Mouse (Mus musculus): ENCODE results near the gene Pam.

The Pam gene

GRCm38 (mm10) chr1:97916971-97917234 is 178.5 kb downstream of the Pam start:
- DNase-seq (ENCODE audit: low read depth, low spot score) = no peak

- DNase-seq (ENCODE audit: low read depth, low spot score) = no peak
Observed at GRCm38 (mm10) chr1:97916218-97916970, 179.1 kb downstream of the Pam start.

- DNase-seq (ENCODE audit: low read depth, low spot score) = no peak
Observed at GRCm38 (mm10) chr1:97915726-97916125, 179.7 kb downstream of the Pam start.

GRCm38 (mm10) chr1:97910874-97911273 is 184.6 kb downstream of the Pam start:
- DNase-seq (ENCODE audit: low read depth, low spot score) = peak; percentile 90

- peak; percentile 20 for DNase-seq (ENCODE audit: low read depth, low spot score)
Observed at GRCm38 (mm10) chr1:97909561-97909960, 185.9 kb downstream of the Pam start.

DNA sequence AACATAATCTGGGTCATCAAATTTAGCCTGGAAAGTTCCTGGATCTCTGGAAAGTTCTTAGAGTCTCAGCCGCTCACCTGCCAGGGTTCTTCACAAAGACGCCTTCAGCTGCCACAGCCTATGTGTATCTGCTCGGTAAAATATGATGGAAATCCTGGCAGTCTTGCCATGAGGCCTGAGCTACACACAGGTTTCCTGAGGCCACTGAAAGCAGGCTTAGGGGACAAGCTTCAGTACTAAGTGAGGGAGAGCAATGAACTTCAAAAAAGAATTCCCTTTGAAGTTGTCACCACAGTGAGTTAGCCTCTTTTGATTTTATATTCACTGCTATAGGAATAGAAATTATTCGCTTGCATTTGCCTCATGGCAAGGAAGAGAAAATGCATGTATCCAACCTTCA is 186.7 kb downstream of the Pam start:
- no peak for DNase-seq (ENCODE audit: low read depth, low spot score)

DNA sequence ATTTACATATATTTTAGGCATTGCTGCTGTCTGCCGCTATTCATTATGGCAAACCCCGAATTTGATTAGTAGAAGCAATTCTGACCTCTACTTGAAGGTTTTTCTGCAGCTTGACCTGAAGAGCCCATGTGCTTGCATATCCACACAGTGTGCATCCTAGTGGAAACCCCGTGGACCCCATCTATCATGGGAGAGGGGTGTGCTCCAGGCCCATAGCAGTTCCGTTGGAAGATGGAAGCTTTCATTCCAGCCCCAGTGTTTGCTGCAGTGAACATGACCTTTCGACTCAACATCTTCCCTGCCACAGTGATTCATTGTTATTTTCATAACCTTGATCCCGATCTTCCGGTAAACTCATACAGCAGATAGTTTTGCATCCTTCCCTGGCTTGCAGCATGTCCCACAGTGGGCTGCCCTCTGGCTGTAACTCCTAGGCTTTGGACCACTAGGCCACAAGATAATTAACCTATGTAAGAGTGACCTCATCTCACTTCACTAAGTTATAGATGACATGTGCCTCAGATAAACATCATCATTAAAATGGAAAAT is 191.5 kb downstream of the Pam start:
- DNase-seq (ENCODE audit: low read depth, low spot score) = no peak

DNA sequence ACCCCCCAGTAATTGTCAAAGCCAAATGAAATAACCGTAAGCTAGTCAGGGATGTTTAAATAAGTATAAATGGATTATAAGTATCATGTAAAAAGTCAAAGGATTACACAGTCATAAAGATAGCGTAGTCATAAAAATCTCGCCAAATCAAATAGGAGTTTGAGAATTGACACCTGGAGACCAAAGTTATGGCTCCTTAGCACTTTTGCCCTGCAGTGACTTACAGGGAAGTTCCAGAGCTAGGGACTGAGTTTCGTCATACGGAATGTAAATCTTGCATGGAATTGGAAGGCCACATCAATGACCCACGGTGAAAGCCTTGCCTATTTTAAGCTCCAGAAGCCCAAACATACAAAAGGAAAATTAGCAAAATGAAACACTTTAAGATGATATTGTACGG is 192.6 kb downstream of the Pam start:
- no peak for DNase-seq (ENCODE audit: low read depth, low spot score)

DNA sequence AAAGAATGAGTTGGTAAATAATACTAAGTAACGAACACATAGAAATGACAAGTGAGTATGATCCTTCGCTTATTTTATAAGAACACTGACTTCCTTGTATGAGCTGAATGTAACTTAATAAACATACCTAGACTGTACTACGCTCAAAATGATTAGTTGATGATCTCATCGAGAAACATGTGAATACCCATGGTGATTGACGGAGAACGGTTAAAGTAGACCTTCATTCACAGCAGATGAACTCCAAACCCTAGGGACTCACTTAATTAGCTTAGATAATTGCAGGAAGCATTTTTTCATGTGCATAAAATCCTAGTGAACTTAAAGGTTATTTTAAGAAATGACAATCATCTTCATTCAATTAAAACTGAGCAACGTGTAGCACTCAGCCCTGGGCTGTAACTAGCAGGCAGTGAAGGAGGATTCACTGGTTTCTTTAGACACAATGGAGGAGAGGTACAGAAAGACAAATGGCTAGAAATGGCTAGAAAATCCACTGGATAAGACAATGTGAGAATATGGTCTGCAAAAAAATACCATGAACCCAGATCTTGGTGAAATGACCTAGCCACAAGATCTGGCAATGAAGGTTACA is 194.8 kb downstream of the Pam start:
- DNase-seq (ENCODE audit: low read depth, low spot score) = no peak

DNA sequence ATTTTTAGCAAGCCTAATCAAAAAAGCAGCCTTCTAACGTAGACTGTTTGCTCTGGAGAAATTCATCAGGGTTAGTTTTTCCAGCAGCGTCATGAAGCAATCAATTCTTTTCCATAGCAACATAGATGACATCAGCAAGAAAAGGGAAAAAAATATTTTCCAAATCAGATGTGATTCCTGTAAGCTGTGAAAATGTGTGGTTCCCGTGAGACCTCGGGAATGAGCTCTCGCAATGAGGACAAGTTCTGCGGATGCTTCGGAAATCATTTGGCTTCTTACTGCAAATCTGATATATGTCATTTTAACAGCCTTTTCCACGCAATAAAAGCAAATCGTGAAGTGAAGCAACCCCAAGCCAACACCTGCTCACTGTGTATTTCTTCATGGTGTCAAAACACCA is 207.9 kb downstream of the Pam start:
- no peak for DNase-seq (ENCODE audit: low read depth, low spot score)

DNA sequence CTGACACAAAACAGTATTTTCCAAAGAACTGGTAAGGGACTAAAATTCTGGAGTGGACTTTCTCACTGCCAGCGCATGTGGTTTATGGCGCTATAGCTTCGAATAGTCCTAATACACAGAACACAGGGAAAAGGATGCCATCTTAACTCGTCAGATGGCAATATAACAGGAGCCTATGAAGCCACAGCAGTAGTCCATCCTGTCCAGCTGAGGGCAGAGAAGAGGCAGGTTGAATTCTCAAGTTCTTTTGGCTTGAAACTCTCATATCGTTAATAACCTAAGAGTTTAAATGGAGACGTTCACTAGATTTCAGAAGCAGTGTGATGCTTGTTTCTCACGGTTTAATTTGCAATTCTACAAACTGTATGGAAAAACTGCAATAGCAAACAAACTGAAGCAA is 211.9 kb downstream of the Pam start:
- DNase-seq (ENCODE audit: low read depth, low spot score) = no peak

DNA sequence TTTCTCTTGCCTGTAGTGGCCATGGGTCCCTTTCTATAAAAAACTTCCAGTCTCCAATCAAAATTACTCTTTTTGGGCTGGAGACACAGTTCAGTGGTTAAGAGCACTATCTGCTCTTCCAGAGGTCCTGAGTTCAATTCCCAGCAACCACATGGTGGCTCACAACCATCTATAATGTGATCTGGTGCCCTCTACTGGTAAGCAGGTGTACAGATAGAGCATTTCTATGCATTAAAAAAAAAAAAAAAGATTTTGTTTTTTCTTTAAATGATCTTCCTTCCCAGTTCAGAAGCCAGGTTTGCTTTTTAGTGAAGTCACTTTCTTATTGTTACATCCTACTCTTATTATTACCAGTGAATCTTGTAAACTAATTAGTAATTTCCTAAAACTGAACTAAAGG is 218.4 kb downstream of the Pam start:
- DNase-seq (ENCODE audit: low read depth, low spot score) = peak; percentile 4

GRCm38 (mm10) chr1:97873490-97874054 is 221.9 kb downstream of the Pam start:
- peak; percentile 36 for DNase-seq (ENCODE audit: low read depth, low spot score)

DNA sequence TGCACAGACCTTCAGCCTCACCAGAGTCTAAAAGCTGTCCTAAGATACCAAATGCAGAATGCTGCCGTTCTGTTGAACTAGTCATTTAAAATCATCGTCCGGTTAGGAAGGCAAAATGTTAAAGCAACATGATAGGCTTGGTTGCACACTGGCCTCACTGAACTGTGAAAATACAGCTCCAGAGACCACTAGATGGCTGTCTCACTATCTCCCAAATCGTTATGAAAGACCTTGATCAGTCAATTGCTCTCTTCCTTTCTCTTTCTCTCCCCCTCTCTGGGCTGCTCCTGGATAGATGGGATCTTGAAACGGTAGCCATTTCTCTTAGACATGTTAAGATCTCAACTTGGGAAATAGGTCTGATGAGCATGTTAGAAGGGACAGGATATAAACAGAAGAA is 223.0 kb downstream of the Pam start:
- peak; percentile 36 for DNase-seq (ENCODE audit: low read depth, low spot score)

GRCm38 (mm10) chr1:97872072-97872471 is 223.4 kb downstream of the Pam start:
- no peak for DNase-seq (ENCODE audit: low read depth, low spot score)

GRCm38 (mm10) chr1:97864135-97864534 is 231.3 kb downstream of the Pam start:
- DNase-seq (ENCODE audit: low read depth, low spot score) = no peak

DNA sequence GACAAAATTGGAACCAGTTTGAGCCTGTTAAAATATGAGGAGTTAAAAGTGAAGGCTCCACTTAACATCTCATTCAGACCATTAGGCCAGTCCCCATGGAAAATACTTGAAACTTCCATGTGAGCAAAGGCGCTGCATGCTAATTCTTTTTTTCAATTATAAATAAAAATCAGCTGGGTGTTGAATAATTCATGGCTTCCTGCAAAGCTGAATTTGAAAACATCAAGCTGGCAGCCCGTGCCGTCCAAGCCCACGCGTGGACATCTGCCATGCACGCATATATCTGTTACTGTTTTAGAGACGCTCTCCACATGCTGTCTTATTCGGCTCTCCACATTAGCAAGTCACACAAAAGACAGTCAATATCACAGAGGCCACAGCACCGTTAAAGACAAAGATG is 232.3 kb downstream of the Pam start:
- DNase-seq (ENCODE audit: low read depth, low spot score) = no peak

GRCm38 (mm10) chr1:97862734-97863133 is 232.7 kb downstream of the Pam start:
- no peak for DNase-seq (ENCODE audit: low read depth, low spot score)

DNA sequence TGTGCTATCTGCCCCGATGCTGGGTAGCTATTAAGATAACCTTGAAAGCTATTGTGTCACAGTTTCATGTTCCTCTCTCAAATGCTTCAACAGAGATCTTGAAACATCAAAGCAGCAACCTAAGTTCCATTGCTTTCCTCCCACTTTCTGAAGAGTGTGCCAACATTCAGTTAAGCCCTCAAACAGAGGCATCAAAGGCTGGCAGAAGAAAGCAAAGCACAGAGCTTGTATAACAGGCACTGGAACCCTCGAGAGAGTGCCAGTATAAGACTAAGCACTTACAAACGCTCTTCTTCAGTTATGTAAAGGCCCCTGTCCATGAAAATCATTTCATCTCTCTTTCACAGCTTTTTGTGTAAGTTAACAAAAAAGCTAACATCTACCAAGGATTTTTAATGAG is 241.2 kb downstream of the Pam start:
- DNase-seq (ENCODE audit: low read depth, low spot score) = no peak

GRCm38 (mm10) chr1:97851601-97852175 is 243.8 kb downstream of the Pam start:
- no peak for DNase-seq (ENCODE audit: low read depth, low spot score)

DNA sequence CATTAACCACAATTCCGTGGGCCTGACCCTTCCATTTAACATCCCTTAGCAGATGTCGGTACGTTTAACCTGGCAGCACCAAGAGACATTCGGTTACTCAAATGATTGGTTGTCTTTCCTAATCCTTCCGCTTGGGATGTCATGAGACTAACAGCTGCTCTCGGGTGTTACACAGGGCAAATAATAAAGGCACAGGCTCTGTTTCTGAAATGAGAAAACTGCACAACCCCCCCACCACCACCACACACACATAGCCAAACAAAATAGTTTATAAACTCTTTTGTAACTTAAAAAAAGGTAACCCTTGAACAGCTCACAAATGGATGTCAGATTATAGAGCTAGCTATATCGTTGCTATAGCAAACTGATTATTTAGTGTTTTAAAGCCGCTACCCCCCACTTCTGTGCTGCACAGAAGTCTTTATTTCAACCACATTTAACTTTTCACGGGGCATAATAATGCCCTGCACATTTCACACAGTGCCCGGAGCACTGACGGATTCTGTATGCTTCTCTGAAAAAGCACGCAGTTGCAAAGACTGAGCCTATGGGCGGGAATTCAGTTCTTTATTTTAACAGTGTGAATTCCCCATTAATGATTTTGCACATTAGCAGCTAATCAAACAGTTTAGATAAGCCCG is 246.7 kb downstream of the Pam start:
- DNase-seq (ENCODE audit: low read depth, low spot score) = no peak

- no peak for DNase-seq (ENCODE audit: low read depth, low spot score)
Observed at GRCm38 (mm10) chr1:97843220-97843992, 252.0 kb downstream of the Pam start.
